Mouse (Mus musculus) erythroblast, embryonic 14.5 days (primary cell): ENCODE data around the gene Crym. TPM values are rescaled to one million over a fixed set of nuclear protein-coding genes. Genes with fewer than 3 reads are reported as not detected.

Experiments used
- H3K27me3 ChIP-seq: 2 replicates; pipeline ENCODE4 v1.6.1; 2012; ENCODE audit warnings: inconsistent platforms; ENCODE audit not compliant: control insufficient read depth
- H3K36me3 ChIP-seq: 2 replicates; pipeline ENCODE4 v1.6.1; 2012; ENCODE audit warnings: mild to moderate bottlenecking, inconsistent platforms; ENCODE audit not compliant: control insufficient read depth
- H3K4me1 ChIP-seq: 2 replicates; pipeline ENCODE4 v1.6.1; 2012; ENCODE audit warnings: inconsistent platforms; ENCODE audit not compliant: control insufficient read depth
- H3K4me3 ChIP-seq: replicated peaks from 2 replicates; pipeline ENCODE3; 2012; ENCODE audit warnings: moderate library complexity, mild to moderate bottlenecking, inconsistent platforms
- H3K9me3 ChIP-seq: 2 replicates; pipeline ENCODE4 v1.6.1; 2012; ENCODE audit warnings: low read length, inconsistent platforms, mixed read lengths; ENCODE audit not compliant: control insufficient read depth
- GATA1 ChIP-seq: IDR thresholded peaks from 2 replicates; pipeline ENCODE4 v1.6.1; 2012; ENCODE audit warnings: low read length, inconsistent platforms, mixed read lengths
- TAL1 ChIP-seq: IDR thresholded peaks from 3 replicates; pipeline ENCODE4 v1.6.1; 2012; ENCODE audit warnings: low read length, inconsistent platforms, mixed read lengths
- polyA plus RNA-seq: library from polyadenylated mRNA; stranded (reverse); fragments of >175 nt; gene quantifications from 2 replicates; pipeline ENCODE4 v1.2.3, GENCODE M21; 2012

Gene Crym
- polyA plus RNA-seq, 1 experiment: not detected

- no peaks in the 10 kb centered on the region for H3K4me1 ChIP-seq
- H3K36me3 ChIP-seq: no peaks in the 10 kb centered on the region
- H3K4me3 ChIP-seq: no peak overlapping the region
- no peak for TF ChIP-seq GATA1
- TF ChIP-seq TAL1: no peak
- no peaks in the 10 kb centered on the region for H3K9me3 ChIP-seq
- H3K27me3 ChIP-seq: no peaks in the 10 kb centered on the region
These were observed 12.4 kb downstream of the Crym start for GRCm38 (mm10) chr7:120189369-120190149.

- Histone ChIP-seq H3K4me3 (no peak overlapping the region), H3K27me3 (no peaks in the 10 kb centered on the region), H3K9me3 (no peaks in the 10 kb centered on the region), H3K4me1 (no peaks in the 10 kb centered on the region), H3K36me3 (no peaks in the 10 kb centered on the region)
- TF ChIP-seq GATA1: no peak
- TF ChIP-seq TAL1: no peak
These were observed 13.0 kb downstream of the Crym start for GRCm38 (mm10) chr7:120188946-120189345.

GRCm38 (mm10) chr7:120182891-120183290 is 19.0 kb downstream of the Crym start:
- Histone ChIP-seq H3K36me3 (no peaks in the 10 kb centered on the region; the same call in 1 of the 2 replicates), H3K27me3 (no peaks in the 10 kb centered on the region), H3K9me3 (no peaks in the 10 kb centered on the region), H3K4me3 (no peak overlapping the region), H3K4me1 (no peaks in the 10 kb centered on the region)
- TF ChIP-seq GATA1: no peak
- no peak for TF ChIP-seq TAL1

- Histone ChIP-seq H3K4me3 (no peak overlapping the region), H3K27me3 (no peaks in the 10 kb centered on the region), H3K4me1 (no peaks in the 10 kb centered on the region), H3K9me3 (no peaks in the 10 kb centered on the region), H3K36me3 (no peaks in the 10 kb centered on the region; the same call in 1 of the 2 replicates)
- no peak for TF ChIP-seq GATA1
- TF ChIP-seq TAL1: no peak
These were observed 20.3 kb downstream of the Crym start for GRCm38 (mm10) chr7:120181401-120182230.

GRCm38 (mm10) chr7:120180547-120180946 is 21.4 kb downstream of the Crym start:
- H3K36me3 ChIP-seq: no peaks in the 10 kb centered on the region; the same call in 1 of the 2 replicates
- no peaks in the 10 kb centered on the region for H3K4me1 ChIP-seq
- H3K4me3 ChIP-seq: no peak overlapping the region
- H3K9me3 ChIP-seq: no peaks in the 10 kb centered on the region
- no peaks in the 10 kb centered on the region for H3K27me3 ChIP-seq
- no peak for TF ChIP-seq GATA1
- no peak for TF ChIP-seq TAL1

GRCm38 (mm10) chr7:120178935-120179334 is 23.0 kb downstream of the Crym start:
- Histone ChIP-seq H3K4me1 (no peaks in the 10 kb centered on the region), H3K9me3 (no peaks in the 10 kb centered on the region), H3K27me3 (no peaks in the 10 kb centered on the region), H3K4me3 (no peak overlapping the region), H3K36me3 (no peaks in the 10 kb centered on the region; the same call in 1 of the 2 replicates)
- no peak for TF ChIP-seq TAL1
- TF ChIP-seq GATA1: no peak

- H3K36me3 ChIP-seq: no peaks in the 10 kb centered on the region; the same call in 1 of the 2 replicates
- TF ChIP-seq TAL1 (no peak), GATA1 (no peak)
- H3K4me3 ChIP-seq: no peak overlapping the region
These were observed 24.3 kb downstream of the Crym start for GRCm38 (mm10) chr7:120177611-120178010.

GRCm38 (mm10) chr7:120174723-120175504 is 27.0 kb downstream of the Crym start:
- Histone ChIP-seq H3K4me1 (no peaks in the 10 kb centered on the region), H3K36me3 (no peaks in the 10 kb centered on the region), H3K4me3 (peak overlapping the region; percentile 48), H3K27me3 (no peaks in the 10 kb centered on the region), H3K9me3 (no peaks in the 10 kb centered on the region; the same call in 1 of the 2 replicates)
- TF ChIP-seq GATA1: no peak

More at GRCm38 (mm10) chr7:120177611-120178010, 24.3 kb downstream of the Crym start:
- Histone ChIP-seq H3K27me3 (no peaks in the 10 kb centered on the region), H3K4me1 (no peaks in the 10 kb centered on the region), H3K9me3 (no peaks in the 10 kb centered on the region; the same call in 1 of the 2 replicates)
